Mouse (Mus musculus): ENCODE measurements around the gene Commd1.

GRCm38 (mm10) chr11:22846960-22847731 lies 135.0 kb downstream of the Commd1 start:
- TF ChIP-seq TAL1 (IDR thresholded peaks at IDR 0.05; ENCODE audit: low read length): no peak
- no peak for TF ChIP-seq GATA1 (IDR thresholded peaks at IDR 0.05; ENCODE audit: low read length)

All from erythroblast, embryonic 14.5 days (primary cell).